Mouse (Mus musculus) erythroblast, embryonic 14.5 days (primary cell): ENCODE measurements around the gene Csf2. TPM values are rescaled to one million over a fixed set of nuclear protein-coding genes. Genes with fewer than 3 reads are reported as not detected.

ENCODE experiments used
- H3K27me3 ChIP-seq: 2 replicates; pipeline ENCODE4 v1.6.1; 2012; ENCODE audit warnings: inconsistent platforms; ENCODE audit not compliant: control insufficient read depth
- H3K36me3 ChIP-seq: 2 replicates; pipeline ENCODE4 v1.6.1; 2012; ENCODE audit warnings: mild to moderate bottlenecking, inconsistent platforms; ENCODE audit not compliant: control insufficient read depth
- H3K4me1 ChIP-seq: 2 replicates; pipeline ENCODE4 v1.6.1; 2012; ENCODE audit warnings: inconsistent platforms; ENCODE audit not compliant: control insufficient read depth
- H3K4me3 ChIP-seq: replicated peaks from 2 replicates; pipeline ENCODE3; 2012; ENCODE audit warnings: moderate library complexity, mild to moderate bottlenecking, inconsistent platforms
- H3K9me3 ChIP-seq: 2 replicates; pipeline ENCODE4 v1.6.1; 2012; ENCODE audit warnings: low read length, inconsistent platforms, mixed read lengths; ENCODE audit not compliant: control insufficient read depth
- GATA1 ChIP-seq: IDR thresholded peaks from 2 replicates; pipeline ENCODE4 v1.6.1; 2012; ENCODE audit warnings: low read length, inconsistent platforms, mixed read lengths
- TAL1 ChIP-seq: IDR thresholded peaks from 3 replicates; pipeline ENCODE4 v1.6.1; 2012; ENCODE audit warnings: low read length, inconsistent platforms, mixed read lengths
- polyA plus RNA-seq: library from polyadenylated mRNA; stranded (reverse); fragments of >175 nt; gene quantifications from 2 replicates; pipeline ENCODE4 v1.2.3, GENCODE M21; 2012

The Csf2 gene
- polyA plus RNA-seq, 1 experiment: not detected

- H3K4me3 ChIP-seq: no peak overlapping the region
- H3K27me3 ChIP-seq: no peaks in the 10 kb centered on the region; the same call in 1 of the 2 replicates
- TF ChIP-seq GATA1 (no peak), TAL1 (no peak)
- H3K4me1 ChIP-seq: no peaks in the 10 kb centered on the region
- no peaks in the 10 kb centered on the region for H3K9me3 ChIP-seq
- H3K36me3 ChIP-seq: no peaks in the 10 kb centered on the region
These were observed 32.1 kb downstream of the Csf2 start for GRCm38 (mm10) chr11:54217384-54217783.

DNA sequence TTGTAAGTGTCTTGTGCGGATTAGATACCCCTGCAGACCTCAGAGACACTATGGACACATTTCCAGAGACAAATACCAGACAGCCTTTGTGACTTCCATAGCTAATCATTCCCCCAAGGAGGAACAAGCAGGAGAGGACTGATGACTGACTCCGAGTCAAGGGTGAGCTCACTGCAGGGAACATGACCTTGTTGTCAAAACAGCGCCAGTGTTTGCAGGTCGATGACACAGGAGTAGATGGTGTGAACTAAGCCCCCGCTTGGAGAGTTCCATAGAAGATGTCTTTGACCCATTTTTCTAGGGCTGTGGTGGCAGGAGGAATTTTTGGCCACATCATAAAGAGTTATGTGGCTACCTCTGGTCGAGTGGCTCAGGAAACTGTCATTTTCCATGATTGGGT lies 33.4 kb downstream of the Csf2 start:
- Histone ChIP-seq H3K9me3 (no peaks in the 10 kb centered on the region), H3K4me3 (no peak overlapping the region), H3K27me3 (no peaks in the 10 kb centered on the region; the same call in 1 of the 2 replicates), H3K36me3 (no peaks in the 10 kb centered on the region), H3K4me1 (no peaks in the 10 kb centered on the region)
- TF ChIP-seq TAL1: no peak
- TF ChIP-seq GATA1: no peak

GRCm38 (mm10) chr11:54214499-54215443 lies 34.7 kb downstream of the Csf2 start:
- no peaks in the 10 kb centered on the region; the same call in 1 of the 2 replicates for H3K27me3 ChIP-seq
- no peaks in the 10 kb centered on the region for H3K4me1 ChIP-seq
- no peaks in the 10 kb centered on the region for H3K9me3 ChIP-seq
- H3K4me3 ChIP-seq: no peak overlapping the region
- TF ChIP-seq TAL1 (no peak), GATA1 (no peak)
- no peaks in the 10 kb centered on the region for H3K36me3 ChIP-seq

DNA sequence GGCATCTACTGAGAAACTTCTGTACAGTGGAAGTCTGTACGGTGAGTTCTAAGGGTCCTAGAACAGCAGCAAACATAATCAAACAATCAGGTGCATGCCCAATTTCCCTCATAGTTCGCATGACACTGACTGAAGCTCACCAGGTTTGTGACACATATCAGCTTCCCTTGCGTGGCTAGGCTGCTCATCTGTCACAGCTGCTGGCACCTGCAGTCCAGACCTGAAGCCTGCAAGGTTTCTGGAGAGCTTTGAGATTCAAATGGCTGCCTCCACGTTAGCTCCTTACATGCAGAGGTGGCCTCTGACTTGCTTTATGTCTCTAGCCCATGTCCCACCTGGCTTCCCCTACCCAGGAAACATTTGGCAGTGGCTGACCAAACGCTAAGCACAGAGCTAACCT lies 35.8 kb downstream of the Csf2 start:
- TF ChIP-seq TAL1 (no peak), GATA1 (no peak)

DNA sequence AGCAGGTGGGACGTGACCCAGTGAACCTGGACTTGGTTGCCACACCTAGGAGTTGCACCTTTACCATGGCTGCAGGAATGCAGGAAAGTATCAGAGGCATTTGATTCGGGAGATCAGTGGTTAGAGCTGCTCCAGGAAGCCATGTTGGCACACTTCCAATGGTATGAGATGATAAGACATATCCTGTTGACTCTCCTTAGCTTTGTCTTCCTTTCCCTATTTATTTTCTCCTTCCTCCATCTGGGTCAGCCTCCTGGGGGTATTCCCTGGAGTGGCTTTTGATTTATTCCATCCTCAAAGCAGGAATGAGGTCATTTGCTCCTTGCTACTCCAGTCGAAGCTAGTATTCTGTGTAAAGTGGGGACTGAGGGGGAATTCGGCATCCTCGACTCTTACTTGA lies 42.5 kb downstream of the Csf2 start:
- Histone ChIP-seq H3K9me3 (no peaks in the 10 kb centered on the region), H3K27me3 (no peaks in the 10 kb centered on the region), H3K36me3 (no peaks in the 10 kb centered on the region), H3K4me3 (no peak overlapping the region), H3K4me1 (no peaks in the 10 kb centered on the region; the same call in 1 of the 2 replicates)
- TF ChIP-seq TAL1: no peak
- TF ChIP-seq GATA1: no peak

More for the DNA sequence above, 35.8 kb downstream of the Csf2 start:
- no peaks in the 10 kb centered on the region for H3K4me1 ChIP-seq
- no peaks in the 10 kb centered on the region for H3K9me3 ChIP-seq
- H3K27me3 ChIP-seq: no peaks in the 10 kb centered on the region; the same call in 1 of the 2 replicates
- H3K36me3 ChIP-seq: no peaks in the 10 kb centered on the region
- no peak overlapping the region for H3K4me3 ChIP-seq

DNA sequence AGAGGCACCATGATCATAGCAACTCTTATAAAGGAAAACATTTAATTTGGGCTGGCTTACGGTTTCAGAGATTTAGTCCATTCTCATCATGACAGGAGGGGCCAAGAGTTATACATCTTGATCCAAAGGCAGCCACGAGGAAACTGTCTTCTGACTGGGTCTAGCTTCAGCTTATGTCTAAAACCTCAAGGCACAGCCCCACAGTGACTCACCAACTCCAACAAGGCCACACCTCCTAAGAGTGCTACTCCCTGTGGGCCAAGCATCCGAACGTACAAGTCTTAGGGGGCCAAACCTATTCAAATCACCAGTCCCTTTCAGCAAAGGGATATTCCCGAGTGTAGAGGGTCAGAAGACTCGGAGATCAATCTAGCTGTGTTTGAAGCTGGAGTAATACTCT lies 44.1 kb downstream of the Csf2 start:
- TF ChIP-seq TAL1 (no peak), GATA1 (no peak)
- peaks cover 6% of the 10 kb centered on the region for H3K4me1 ChIP-seq
- no peak overlapping the region for H3K4me3 ChIP-seq
- no peaks in the 10 kb centered on the region for H3K36me3 ChIP-seq
- H3K9me3 ChIP-seq: no peaks in the 10 kb centered on the region
- no peaks in the 10 kb centered on the region for H3K27me3 ChIP-seq

DNA sequence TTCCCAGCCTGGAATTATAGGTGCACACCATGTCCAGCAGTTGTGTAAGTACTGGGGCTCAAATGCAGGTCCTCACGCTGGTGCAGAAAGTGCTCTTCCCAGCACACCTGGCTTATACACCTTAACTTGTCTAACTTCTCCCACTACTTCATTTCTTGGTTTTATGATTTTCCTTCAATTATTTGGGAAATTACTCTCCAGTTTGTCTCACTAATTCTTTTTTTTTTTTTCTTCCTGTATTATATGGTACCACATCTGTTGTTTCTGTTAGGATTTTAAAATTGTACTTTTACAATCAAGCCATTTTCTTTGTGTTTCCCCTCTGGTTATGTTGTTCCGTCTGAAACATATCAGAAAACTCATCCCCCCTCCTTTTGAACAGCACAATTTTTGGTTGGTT lies 44.7 kb downstream of the Csf2 start:
- no peak for TF ChIP-seq GATA1

DNA sequence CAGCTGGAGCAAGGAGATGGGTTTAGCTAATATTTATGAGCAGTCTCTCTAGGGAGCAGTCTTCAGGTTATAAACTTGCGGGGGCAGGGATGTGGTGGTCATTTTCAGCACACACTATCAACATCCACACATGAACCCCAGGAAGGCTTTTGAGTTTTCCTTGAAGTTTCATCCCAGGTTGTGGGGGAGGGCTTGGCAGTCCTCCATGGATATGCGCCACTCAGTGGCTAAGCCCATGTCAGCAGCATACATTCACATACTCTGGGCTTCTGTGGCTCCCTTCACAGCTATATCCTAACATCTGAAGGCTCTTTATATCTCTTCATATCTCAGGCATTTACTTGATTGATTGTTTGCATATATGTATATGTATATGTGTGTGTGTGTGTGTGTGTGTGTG lies 46.3 kb downstream of the Csf2 start:
- H3K27me3 ChIP-seq: no peaks in the 10 kb centered on the region
- no peak for TF ChIP-seq TAL1
- TF ChIP-seq GATA1: no peak
- no peak overlapping the region for H3K4me3 ChIP-seq
- peaks cover 6% of the 10 kb centered on the region for H3K4me1 ChIP-seq
- H3K36me3 ChIP-seq: no peaks in the 10 kb centered on the region
- no peaks in the 10 kb centered on the region for H3K9me3 ChIP-seq

More for the DNA sequence above, 44.7 kb downstream of the Csf2 start:
- Histone ChIP-seq H3K9me3 (no peaks in the 10 kb centered on the region), H3K27me3 (no peaks in the 10 kb centered on the region), H3K4me3 (no peak overlapping the region), H3K36me3 (no peaks in the 10 kb centered on the region), H3K4me1 (peaks cover 6% of the 10 kb centered on the region)

DNA sequence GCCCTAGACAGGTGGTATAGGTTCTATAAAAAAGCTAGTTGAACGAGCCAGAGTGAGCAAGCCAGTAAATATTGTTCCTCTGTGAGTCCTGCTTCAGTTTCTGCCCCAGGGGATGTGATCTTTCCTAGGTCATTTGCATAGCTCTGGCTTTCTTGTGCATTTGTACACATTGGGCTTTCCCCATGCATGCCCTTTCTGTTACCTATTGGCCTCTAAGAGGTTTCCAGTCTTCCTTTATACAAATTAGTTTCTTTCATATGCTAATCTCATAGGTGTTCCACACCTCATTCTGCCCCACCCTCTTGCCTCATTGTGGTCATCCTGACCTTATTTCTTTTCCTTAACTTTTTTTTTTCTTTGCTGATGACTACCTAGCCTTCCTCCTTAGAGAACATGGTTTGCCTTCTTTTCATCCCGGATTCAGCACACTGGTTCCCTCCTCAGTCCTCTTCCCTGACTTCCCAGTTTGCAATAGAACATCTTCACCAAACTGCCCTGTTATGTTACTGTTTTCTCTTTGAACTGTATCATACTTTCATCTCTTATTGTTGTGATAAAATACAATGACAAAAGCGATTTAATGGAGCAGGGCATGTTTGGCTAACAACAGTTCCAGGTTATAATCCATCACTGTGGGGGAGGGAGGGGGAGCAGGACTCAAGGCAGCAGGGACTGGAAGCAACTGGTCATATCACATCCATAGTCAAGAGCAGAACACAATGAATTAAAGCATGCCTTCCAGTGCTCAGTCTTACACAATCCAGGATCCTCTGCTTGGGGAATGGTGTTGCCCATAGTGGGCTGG lies 47.4 kb downstream of the Csf2 start:
- no peak for TF ChIP-seq GATA1
- TF ChIP-seq TAL1: no peak
- H3K36me3 ChIP-seq: no peaks in the 10 kb centered on the region
- H3K9me3 ChIP-seq: no peaks in the 10 kb centered on the region

More for the DNA sequence above, 47.4 kb downstream of the Csf2 start:
- peaks cover 6% of the 10 kb centered on the region for H3K4me1 ChIP-seq
- no peak overlapping the region for H3K4me3 ChIP-seq
- H3K27me3 ChIP-seq: no peaks in the 10 kb centered on the region
